Mouse (Mus musculus) megakaryocyte, embryonic 14.5 days (primary cell): Measurements from ENCODE around the gene Spin1.

Source experiments
- FLI1 ChIP-seq: IDR thresholded peaks from 2 replicates; pipeline ENCODE4 v1.6.1; 2012; ENCODE audit warnings: low read length, inconsistent platforms, mixed read lengths
- GATA1 ChIP-seq: IDR thresholded peaks from 3 replicates; pipeline ENCODE4 v1.6.1; 2012; ENCODE audit warnings: mixed read lengths, low read length, inconsistent platforms, borderline replicate concordance

- TF ChIP-seq FLI1: no peak
- TF ChIP-seq GATA1: no peak
Observed at GRCm38 (mm10) chr13:51193893-51194292, 93.2 kb downstream of the Spin1 start.
